Mouse (Mus musculus): ENCODE data around the gene Cbarp. TPM values are rescaled to one million over a fixed set of nuclear protein-coding genes. Genes with fewer than 3 reads are reported as not detected.
A peak's percentile ranks its signal among the peaks of the same experiment; 100 is the strongest.

Gene Cbarp
- total and polyA plus RNA-seq, 3 experiments = 0.19 to 2.4 (median 2.3) TPM

DNA sequence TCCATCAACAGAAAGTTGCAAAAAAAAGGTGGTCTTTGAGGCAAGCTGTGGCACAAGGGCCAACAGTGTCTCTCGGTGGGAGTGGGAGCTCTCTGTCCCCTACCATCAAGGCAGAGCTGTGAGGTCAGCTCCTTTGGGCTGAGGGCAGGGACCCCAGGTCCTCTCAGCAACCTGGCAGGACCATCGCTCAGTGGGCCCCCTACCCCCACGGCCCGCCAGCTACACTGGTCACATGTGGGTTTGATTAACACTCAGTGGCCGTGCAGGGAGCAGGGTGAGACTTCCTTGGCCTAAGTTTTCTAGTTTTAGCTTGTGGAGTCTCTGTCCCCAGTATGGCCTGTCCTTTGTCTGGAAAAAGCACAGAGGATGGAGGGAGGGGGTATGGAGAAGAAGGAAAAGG is 40.2 kb upstream of the Cbarp start:
- H3K4me3 ChIP-seq (replicated peaks in 1 of 3; ENCODE audit: low read depth in 2 of 3, low read length in 2 of 3, poor library complexity in 1 of 3) = no peak overlapping the region
- H3K27ac ChIP-seq (ENCODE audit: insufficient read depth, low read depth) = no peak overlapping the region
- in situ Hi-C loops (cut with MboI; ENCODE audit: low pct_ligation_motif_present, low pct_unique_long_range_greater_than_20kb, low sequenced_read_pairs) = no loop called here
- no peaks in the 10 kb centered on the region for H3K79me2 ChIP-seq (replicated peaks; ENCODE audit: control insufficient read depth, extremely low read depth, insufficient read depth, poor library complexity, severe bottlenecking)
- no peak overlapping the region for H3K9ac ChIP-seq (ENCODE audit: insufficient read depth, low read depth)
- dilution Hi-C loops (cut with MboI; ENCODE audit: extremely low pct_ligation_motif_present, extremely low pct_unique_long_range_greater_than_20kb, low sequenced_read_pairs) = no loop called here
- H3K27me3 ChIP-seq (replicated peaks) = peaks cover 60% of the 10 kb centered on the region
- TF ChIP-seq POLR2A (IDR thresholded peaks at IDR 0.05; ENCODE audit: low read depth, low read length) (no peak), ZNF384 (IDR thresholded peaks at IDR 0.05; ENCODE audit: low read depth, low read length) (no peak), CTCF (conservative IDR thresholded peaks at IDR 0.05 in 1 of 2, IDR thresholded peaks at IDR 0.05 in 1 of 2; ENCODE audit: low read depth in 2 of 2, low read length in 2 of 2) (no peak), ELF1 (IDR thresholded peaks at IDR 0.05; ENCODE audit: low read depth, low read length) (no peak), POLR2AphosphoS2 (IDR thresholded peaks at IDR 0.05; ENCODE audit: low read depth, low read length) (no peak), TCF12 (IDR thresholded peaks at IDR 0.05; ENCODE audit: low read depth, low read length) (no peak), PAX5 (IDR thresholded peaks at IDR 0.05; ENCODE audit: low read length) (no peak)
- H3K36me3 ChIP-seq (replicated peaks in 1 of 2; ENCODE audit: control insufficient read depth in 1 of 2, insufficient read depth in 1 of 2, low read length in 1 of 2) = peaks cover 2 to 10% of the 10 kb centered on the region in 2 experiments
- H3K4me2 ChIP-seq (ENCODE audit: insufficient read depth, low read depth, poor library complexity, severe bottlenecking) = no peak overlapping the region
- H3K9me3 ChIP-seq (replicated peaks; ENCODE audit: low read length) = no peaks in the 10 kb centered on the region
- no peak for DNase-seq (ENCODE audit: extremely low read depth)
- H3K4me1 ChIP-seq (ENCODE audit: control insufficient read depth in 1 of 2, insufficient read depth in 2 of 2) = peaks cover 17 to 35% of the 10 kb centered on the region in 2 experiments

DNA sequence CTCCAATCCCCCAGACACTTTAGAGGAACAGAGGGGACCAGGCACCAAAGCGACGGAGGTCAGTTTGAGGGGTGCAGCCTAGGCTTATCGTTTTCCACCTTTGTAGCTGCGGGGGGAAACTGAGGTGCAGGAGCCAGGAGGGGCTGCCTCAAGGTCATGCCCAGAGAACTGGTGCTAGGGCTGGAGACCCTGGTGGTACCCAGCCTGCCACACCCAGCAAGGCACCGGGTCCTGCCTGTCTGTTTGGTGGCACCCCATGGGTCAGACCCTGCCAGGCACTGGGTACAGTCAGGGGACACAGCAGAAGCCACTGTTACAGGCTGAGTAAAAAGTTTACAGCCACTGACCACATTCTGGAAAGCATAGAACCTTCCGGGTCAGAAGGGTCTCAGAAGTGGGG is 39.7 kb upstream of the Cbarp start:
- Histone ChIP-seq H3K79me2 (replicated peaks; ENCODE audit: control insufficient read depth, extremely low read depth, insufficient read depth, poor library complexity, severe bottlenecking) (no peaks in the 10 kb centered on the region), H3K27ac (ENCODE audit: insufficient read depth, low read depth) (no peak overlapping the region), H3K9ac (ENCODE audit: insufficient read depth, low read depth) (no peak overlapping the region), H3K27me3 (replicated peaks) (peaks cover 57% of the 10 kb centered on the region), H3K9me3 (replicated peaks; ENCODE audit: low read length) (no peaks in the 10 kb centered on the region), H3K4me3 (replicated peaks in 1 of 3; ENCODE audit: low read depth in 2 of 3, low read length in 2 of 3, poor library complexity in 1 of 3) (no peak overlapping the region), H3K4me2 (ENCODE audit: insufficient read depth, low read depth, poor library complexity, severe bottlenecking) (peak overlapping the region; percentile 72; the same call in 1 of the 2 replicates), H3K36me3 (replicated peaks in 1 of 2; ENCODE audit: control insufficient read depth in 1 of 2, insufficient read depth in 1 of 2, low read length in 1 of 2) (peaks cover 2 to 12% of the 10 kb centered on the region in 2 experiments), H3K4me1 (ENCODE audit: control insufficient read depth in 1 of 2, insufficient read depth in 2 of 2) (peaks cover 19 to 39% of the 10 kb centered on the region in 2 experiments)
- DNase-seq (ENCODE audit: extremely low read depth) = no peak
- in situ Hi-C loops (cut with MboI; ENCODE audit: low pct_ligation_motif_present, low pct_unique_long_range_greater_than_20kb, low sequenced_read_pairs) = no loop called here
- TF ChIP-seq MAZ (IDR thresholded peaks at IDR 0.05; ENCODE audit: low read depth, low read length) (no peak), MAFK (IDR thresholded peaks at IDR 0.05; ENCODE audit: insufficient replicate concordance, low read length) (no peak), PAX5 (IDR thresholded peaks at IDR 0.05; ENCODE audit: low read length) (no peak), USF1 (IDR thresholded peaks at IDR 0.05; ENCODE audit: low read depth, low read length) (no peak), BHLHE40 (IDR thresholded peaks at IDR 0.05; ENCODE audit: low read depth, low read length) (no peak), NELFE (IDR thresholded peaks at IDR 0.05; ENCODE audit: low read depth, low read length) (no peak), CTCF (conservative IDR thresholded peaks at IDR 0.05 in 1 of 2, IDR thresholded peaks at IDR 0.05 in 1 of 2; ENCODE audit: low read depth in 2 of 2, low read length in 2 of 2) (no peak), IRF4 (IDR thresholded peaks at IDR 0.05; ENCODE audit: low read depth, low read length) (no peak), HCFC1 (IDR thresholded peaks at IDR 0.05; ENCODE audit: low read depth, low read length) (no peak), ZMIZ1 (IDR thresholded peaks at IDR 0.05; ENCODE audit: low read depth, low read length) (no peak), POLR2AphosphoS2 (IDR thresholded peaks at IDR 0.05; ENCODE audit: low read depth, low read length) (no peak), ZKSCAN1 (IDR thresholded peaks at IDR 0.05; ENCODE audit: borderline replicate concordance, low read depth, low read length) (no peak), SIN3A (IDR thresholded peaks at IDR 0.05; ENCODE audit: low read length) (no peak), SMC3 (IDR thresholded peaks at IDR 0.05; ENCODE audit: low read depth, low read length) (no peak), MEF2A (IDR thresholded peaks at IDR 0.05; ENCODE audit: borderline replicate concordance, low read depth, low read length) (no peak), NRF1 (IDR thresholded peaks at IDR 0.05; ENCODE audit: low read depth, low read length) (no peak), CHD1 (IDR thresholded peaks at IDR 0.05; ENCODE audit: low read depth, low read length) (no peak), USF2 (conservative IDR thresholded peaks at IDR 0.05; ENCODE audit: low read depth, low read length) (no peak), POLR2A (IDR thresholded peaks at IDR 0.05; ENCODE audit: low read depth, low read length) (no peak)
- dilution Hi-C loops (cut with MboI; ENCODE audit: extremely low pct_ligation_motif_present, extremely low pct_unique_long_range_greater_than_20kb, low sequenced_read_pairs) = no loop called here
